Mouse (Mus musculus) adrenal gland, adult 18-20 months (tissue): ENCODE measurements around the gene Gpr27. TPM values are rescaled to one million over a fixed set of nuclear protein-coding genes. Genes with fewer than 3 reads are reported as not detected.

Experiments
- total RNA-seq, 2 experiments: library from RNA; stranded (reverse); gene quantifications; 1 replicate in 1 of 2; 2 replicates in 1 of 2; pipeline ENCODE4 v1.2.3; 2021

Gene Gpr27
- total RNA-seq, 2 experiments from 2014 or later = 3.0 to 3.5 TPM

Other genes starting within 250 kb of the Gpr27 start
- 10 to 100 TPM; 35.8 to 46.8 TPM for gene Foxp1, start 170.0 kb upstream of the Gpr27 start, total RNA-seq
- gene Eif4e3, start 25.9 kb upstream of the Gpr27 start, total RNA-seq = 10 to 100 TPM; 30.4 to 48.6 TPM
- gene Gm20696, start 25.9 kb upstream of the Gpr27 start, total RNA-seq = 1 to 10 TPM; 2.5 to 3.0 TPM
- gene Prok2, start 33.7 kb downstream of the Gpr27 start, total RNA-seq = not detected